In the genomic region with DNA sequence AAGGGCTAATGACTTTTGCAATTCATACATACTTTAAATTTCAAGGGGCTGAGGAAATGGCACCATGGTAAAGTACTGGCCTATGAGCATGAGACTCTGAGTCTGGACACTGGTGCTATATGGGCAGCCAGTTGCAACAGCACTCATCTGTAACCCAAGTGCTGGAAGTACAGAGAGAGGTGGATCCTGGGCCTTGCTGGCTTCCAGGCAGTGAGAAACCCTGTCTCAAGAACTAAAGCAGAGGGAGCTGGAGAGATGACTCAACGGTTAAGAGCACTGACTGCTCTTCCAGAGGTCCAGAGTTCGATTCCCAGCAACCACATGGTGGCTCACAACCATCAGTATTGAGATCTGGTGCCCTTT, we compare ENCODE assay signal across 25 mouse cellular contexts. TPM values are rescaled to one million over a fixed set of nuclear protein-coding genes. Genes with fewer than 3 reads are reported as not detected.
A peak's percentile ranks its signal among the peaks of the same experiment; 100 is the strongest.
DNase-seq lines count a peak whose midpoint lies in the region; ATAC-seq and TF ChIP-seq lines count a peak whose summit lies in the region.
"Had no signal": no experiment of that assay in that cellular context is flagged by ENCODE, and none has a peak within 500 bp of the region (broad histone marks: within the 10 kb centered on the region; RNA-seq: fewer than 3 reads in every experiment).

No protein-coding gene starts in this region.

- peaks cover 12% of the 10 kb centered on the region for H3K36me3 ChIP-seq in liver, embryonic 16.5 days (ENCODE audit: control insufficient read depth, insufficient read depth)
- H3K36me3 ChIP-seq in liver, postnatal 0 days (replicated peaks; ENCODE audit: insufficient read depth, low read length), result peaks cover 16% of the 10 kb centered on the region
- peaks cover 8% of the 10 kb centered on the region; the same call in 1 of the 2 replicates for H3K36me3 ChIP-seq in intestine, embryonic 16.5 days (ENCODE audit: control insufficient read depth, insufficient read depth, low read length)
- H3K36me3 ChIP-seq in stomach, embryonic 15.5 days, result peaks cover 23% of the 10 kb centered on the region
- H3K36me3 ChIP-seq in hindbrain, embryonic 11.5 days (ENCODE audit: control insufficient read depth, insufficient read depth, low read length), result 0 out of 2 replicates have a peak, but pooled peaks cover 4% of the 10 kb centered on the region

- H3K9me3 ChIP-seq in liver, embryonic 16.5 days (replicated peaks; ENCODE audit: control insufficient read depth, low read length), result no peaks in the 10 kb centered on the region
- no peaks in the 10 kb centered on the region for H3K9me3 ChIP-seq in liver, postnatal 0 days (ENCODE audit: low read length)
- H3K9me3 ChIP-seq in intestine, embryonic 16.5 days (ENCODE audit: control insufficient read depth, low read length), result no peaks in the 10 kb centered on the region
- no peaks in the 10 kb centered on the region for H3K9me3 ChIP-seq in stomach, embryonic 15.5 days
- no peaks in the 10 kb centered on the region for H3K9me3 ChIP-seq in hindbrain, embryonic 11.5 days (ENCODE audit: control insufficient read depth, low read length)
- H3K9me3 ChIP-seq: forebrain, embryonic 10.5 days; forebrain, embryonic 13.5 days; heart, embryonic 12.5 days; heart, embryonic 15.5 days; hindbrain, embryonic 10.5 days had no signal

- no peak for TF ChIP-seq CTCF in liver, postnatal 0 days (IDR thresholded peaks at IDR 0.05; ENCODE audit: low read depth)

- WGBS in liver, embryonic 16.5 days (ENCODE audit: insufficient replicate concordance), result 71% methylated on average over 2 of the region's 2 CpGs
- WGBS in liver, postnatal 0 days (ENCODE audit: insufficient replicate concordance), result 73% methylated on average over 2 of the region's 2 CpGs
- 72% methylated on average over 2 of the region's 2 CpGs for WGBS in intestine, embryonic 16.5 days
- 92% methylated on average over 2 of the region's 2 CpGs for WGBS in stomach, embryonic 15.5 days
- WGBS in hindbrain, embryonic 11.5 days, result 91% methylated on average over 2 of the region's 2 CpGs

- H3K4me2 ChIP-seq in liver, embryonic 16.5 days (ENCODE audit: low read depth, low read length), result no peak overlapping the region
- H3K4me2 ChIP-seq in liver, postnatal 0 days (ENCODE audit: low read depth, low read length), result no peak overlapping the region
- H3K4me2 ChIP-seq in intestine, embryonic 16.5 days (ENCODE audit: low read depth, low read length), result no peak overlapping the region
- no peak overlapping the region for H3K4me2 ChIP-seq in stomach, embryonic 15.5 days
- no peak overlapping the region for H3K4me2 ChIP-seq in hindbrain, embryonic 11.5 days (replicated peaks; ENCODE audit: low read depth, low read length)
- H3K4me2 ChIP-seq: forebrain, embryonic 13.5 days; heart, embryonic 12.5 days; heart, embryonic 15.5 days; hindbrain, embryonic 14.5 days had no signal

- DNase-seq in liver, postnatal 0 days, result no peak
- no peak for DNase-seq in hindbrain, embryonic 11.5 days (ENCODE audit: low spot score)
- DNase-seq in frontal cortex, postnatal 14 days (ENCODE audit: low spot score in 2 of 2), result no peak
- DNase-seq: adrenal gland, postnatal 10 days; adrenal gland, postnatal 36 days; cerebellum, adult 18-20 months; cerebellum, adult 9-10 months; cerebellum, postnatal 14 days; gastrocnemius, adult 2 months; gastrocnemius, postnatal 14 days; heart, adult 11 months; heart, postnatal 10 days; heart, postnatal 36 days had no signal

- H3K27me3 ChIP-seq in liver, embryonic 16.5 days (ENCODE audit: control insufficient read depth, insufficient read depth, low read depth, low read length), result no peaks in the 10 kb centered on the region
- H3K27me3 ChIP-seq in liver, postnatal 0 days (ENCODE audit: insufficient read depth, low read length), result no peaks in the 10 kb centered on the region
- H3K27me3 ChIP-seq in intestine, embryonic 16.5 days (replicated peaks; ENCODE audit: control insufficient read depth, insufficient read depth, low read length), result no peaks in the 10 kb centered on the region
- no peaks in the 10 kb centered on the region for H3K27me3 ChIP-seq in stomach, embryonic 15.5 days (replicated peaks)
- H3K27me3 ChIP-seq in hindbrain, embryonic 11.5 days (ENCODE audit: control insufficient read depth, insufficient read depth, low read length), result no peaks in the 10 kb centered on the region
- H3K27me3 ChIP-seq: forebrain, embryonic 13.5 days; heart, embryonic 12.5 days; heart, embryonic 15.5 days had no signal

- no peak overlapping the region for H3K27ac ChIP-seq in liver, embryonic 16.5 days (ENCODE audit: low read length)
- H3K27ac ChIP-seq in liver, postnatal 0 days (ENCODE audit: low read depth), result no peak overlapping the region
- H3K27ac ChIP-seq in intestine, embryonic 16.5 days (ENCODE audit: low read length), result peak overlapping the region; percentile 76
- no peak overlapping the region for H3K27ac ChIP-seq in stomach, embryonic 15.5 days
- no peak overlapping the region for H3K27ac ChIP-seq in hindbrain, embryonic 11.5 days (ENCODE audit: low read depth, low read length)
- H3K27ac ChIP-seq: forebrain, embryonic 10.5 days; forebrain, embryonic 13.5 days; gastrocnemius, adult 2 months; heart, embryonic 15.5 days; hindbrain, embryonic 10.5 days; hindbrain, embryonic 14.5 days; hindbrain, postnatal 0 days had no signal

- H3K4me1 ChIP-seq in liver, embryonic 16.5 days (ENCODE audit: control insufficient read depth, low read depth, low read length), result no peaks in the 10 kb centered on the region; the same call in 1 of the 2 replicates
- peaks cover 4% of the 10 kb centered on the region; the same call in 1 of the 2 replicates for H3K4me1 ChIP-seq in liver, postnatal 0 days (ENCODE audit: insufficient read depth)
- H3K4me1 ChIP-seq in intestine, embryonic 16.5 days (ENCODE audit: control insufficient read depth, insufficient read depth, low read length), result 0 out of 2 replicates have a peak, but pooled peaks cover 3% of the 10 kb centered on the region
- H3K4me1 ChIP-seq in stomach, embryonic 15.5 days, result no peaks in the 10 kb centered on the region
- H3K4me1 ChIP-seq in hindbrain, embryonic 11.5 days (replicated peaks; ENCODE audit: control insufficient read depth, insufficient read depth, low read length), result no peaks in the 10 kb centered on the region
- H3K4me1 ChIP-seq: forebrain, embryonic 10.5 days; forebrain, embryonic 13.5 days; heart, embryonic 12.5 days; heart, embryonic 15.5 days; hindbrain, embryonic 10.5 days had no signal

- TF ChIP-seq EP300 in liver, postnatal 0 days (IDR thresholded peaks at IDR 0.05; ENCODE audit: low read depth), result no peak

- H3K4me3 ChIP-seq in liver, embryonic 16.5 days (ENCODE audit: low read depth, low read length), result no peak overlapping the region
- H3K4me3 ChIP-seq in liver, postnatal 0 days (ENCODE audit: low read depth, low read length), result no peak overlapping the region
- no peak overlapping the region for H3K4me3 ChIP-seq in intestine, embryonic 16.5 days (ENCODE audit: low read length)
- H3K4me3 ChIP-seq in stomach, embryonic 15.5 days (replicated peaks), result no peak overlapping the region
- H3K4me3 ChIP-seq in hindbrain, embryonic 11.5 days (ENCODE audit: low read depth, low read length), result no peak overlapping the region
- H3K4me3 ChIP-seq: forebrain, embryonic 10.5 days; forebrain, embryonic 13.5 days; gastrocnemius, adult 2 months; heart, embryonic 12.5 days; heart, embryonic 15.5 days; hindbrain, embryonic 10.5 days had no signal

- H3K9ac ChIP-seq in liver, embryonic 16.5 days (ENCODE audit: low read depth, low read length), result no peak overlapping the region
- no peak overlapping the region for H3K9ac ChIP-seq in liver, postnatal 0 days (replicated peaks)
- no peak overlapping the region for H3K9ac ChIP-seq in intestine, embryonic 16.5 days (ENCODE audit: low read depth, low read length)
- no peak overlapping the region for H3K9ac ChIP-seq in stomach, embryonic 15.5 days
- H3K9ac ChIP-seq in hindbrain, embryonic 11.5 days (ENCODE audit: low read depth, low read length), result no peak overlapping the region
- H3K9ac ChIP-seq: forebrain, embryonic 13.5 days; heart, embryonic 12.5 days; heart, embryonic 15.5 days; hindbrain, embryonic 14.5 days had no signal

- peak; percentile 58; the same call in 1 of the 2 replicates for ATAC-seq in liver, embryonic 16.5 days (ENCODE audit: low read depth)
- ATAC-seq in liver, postnatal 0 days, result no peak
- ATAC-seq in intestine, embryonic 16.5 days, result peak; percentile 67
- 0 out of 2 replicates have a peak, but pooled peaks have one; percentile 10 for ATAC-seq in stomach, embryonic 15.5 days (ENCODE audit: insufficient read depth, low FRiP score, low read depth)
- no peak for ATAC-seq in hindbrain, embryonic 11.5 days (ENCODE audit: low FRiP score)
- ATAC-seq: activated CD4-positive, CD25-positive, alpha-beta regulatory T cell, adult 4 months; forebrain, embryonic 13.5 days; forebrain, embryonic 16.5 days; hindbrain, postnatal 0 days had no signal

RNA-seq across cellular contexts. Expression of a gene that starts 31.7 kb away (rescaled TPM):
- 16.0 and 19.2 TPM in 2 replicates for polyA plus RNA-seq in liver, embryonic 16.5 days (2015; fragmentation: Nextera tagmentation; extraction: Ambion mirVana)
- 11.0 and 11.6 TPM in 2 replicates for polyA plus RNA-seq in liver, postnatal 0 days (2015; fragmentation: Nextera tagmentation; extraction: Ambion mirVana)
- polyA plus RNA-seq in intestine, embryonic 16.5 days (2015; fragmentation: Nextera tagmentation; extraction: Ambion mirVana), result 43.9 and 47.9 TPM in 2 replicates
- 38.3 and 42.6 TPM in 2 replicates for polyA plus RNA-seq in stomach, embryonic 15.5 days (2015; fragmentation: Nextera tagmentation; extraction: Ambion mirVana)
- 34.2 and 42.8 TPM in 2 replicates for polyA plus RNA-seq in hindbrain, embryonic 11.5 days (2014; fragmentation: Nextera tagmentation; extraction: Ambion mirVana)

RNA-seq across cellular contexts. Expression of a gene that starts 54.8 kb away (rescaled TPM):
- polyA plus RNA-seq in liver, embryonic 16.5 days (2015; fragmentation: Nextera tagmentation; extraction: Ambion mirVana), result 2.2 and 2.5 TPM in 2 replicates
- 3.3 and 3.5 TPM in 2 replicates for polyA plus RNA-seq in liver, postnatal 0 days (2015; fragmentation: Nextera tagmentation; extraction: Ambion mirVana)
- polyA plus RNA-seq in intestine, embryonic 16.5 days (2015; fragmentation: Nextera tagmentation; extraction: Ambion mirVana), result 5.0 and 5.3 TPM in 2 replicates
- 4.4 and 5.2 TPM in 2 replicates for polyA plus RNA-seq in stomach, embryonic 15.5 days (2015; fragmentation: Nextera tagmentation; extraction: Ambion mirVana)
- 4.4 and 5.9 TPM in 2 replicates for polyA plus RNA-seq in hindbrain, embryonic 11.5 days (2014; fragmentation: Nextera tagmentation; extraction: Ambion mirVana)

RNA-seq across cellular contexts. Expression of a gene that starts 58.4 kb away (rescaled TPM):
- polyA plus RNA-seq in liver, embryonic 16.5 days (2015; fragmentation: Nextera tagmentation; extraction: Ambion mirVana), result 11.2 and 12.8 TPM in 2 replicates
- polyA plus RNA-seq in liver, postnatal 0 days (2015; fragmentation: Nextera tagmentation; extraction: Ambion mirVana), result 7.8 and 8.0 TPM in 2 replicates
- 56.5 and 59.2 TPM in 2 replicates for polyA plus RNA-seq in intestine, embryonic 16.5 days (2015; fragmentation: Nextera tagmentation; extraction: Ambion mirVana)
- 57.4 and 57.6 TPM in 2 replicates for polyA plus RNA-seq in stomach, embryonic 15.5 days (2015; fragmentation: Nextera tagmentation; extraction: Ambion mirVana)
- polyA plus RNA-seq in hindbrain, embryonic 11.5 days (2014; fragmentation: Nextera tagmentation; extraction: Ambion mirVana), result 44.8 and 45.0 TPM in 2 replicates

Comparison
In these comparisons a context has a peak if more than half of its experiments do, and no peak if none do; other contexts are left out.
1. ATAC-seq: peak in liver, embryonic 16.5 days (single experiment), intestine, embryonic 16.5 days (single experiment) and stomach, embryonic 15.5 days (single experiment); none in liver, postnatal 0 days (single experiment) and hindbrain, embryonic 11.5 days (single experiment).